Mouse (Mus musculus) right cerebral cortex, postnatal 25 days (tissue): ENCODE results near the gene Rpl21.
A peak's percentile ranks its signal among the peaks of the same experiment; 100 is the strongest.

ENCODE experiments used
- DNase-seq: peaks from one replicate; pipeline ENCODE4 v3.0.0; 2022

Rpl21 gene

GRCm38 (mm10) chr5:146834959-146835358 lies 2.3 kb downstream of the Rpl21 start:
- DNase-seq: no peak

DNA sequence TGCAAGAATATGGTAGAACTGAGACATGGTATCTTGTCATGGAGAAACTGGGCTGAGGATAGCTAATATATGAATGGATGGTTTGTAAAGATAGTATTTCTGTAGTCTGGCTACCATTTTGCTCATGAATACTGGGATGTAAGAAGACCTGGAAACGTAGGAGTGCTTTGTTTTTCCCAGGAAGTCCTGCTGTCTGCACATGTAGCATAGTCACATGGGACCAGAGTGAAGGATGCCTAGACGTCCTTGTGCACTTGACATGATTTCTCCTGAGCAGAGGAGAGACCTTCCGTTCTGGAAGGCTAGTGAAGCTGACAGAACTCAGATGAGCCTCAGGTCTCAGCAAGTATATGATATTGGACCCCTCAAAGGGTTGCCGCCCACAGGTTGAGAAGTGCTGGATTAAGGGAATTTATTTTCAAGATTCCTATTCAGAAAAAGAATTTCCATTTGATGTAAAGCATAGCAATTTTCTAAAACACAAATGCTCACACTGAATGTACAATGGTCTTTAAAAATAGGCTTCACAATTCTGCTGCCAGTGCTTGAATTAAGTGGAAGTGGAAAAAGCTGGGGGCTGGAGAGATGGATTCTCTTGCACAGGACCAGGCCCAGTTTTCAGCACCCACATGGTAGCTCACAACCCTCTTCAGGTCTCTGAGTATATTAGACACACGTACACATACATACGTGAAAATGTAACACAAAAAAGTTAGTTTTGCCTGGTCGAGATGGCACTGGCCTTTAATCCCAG lies 5.5 kb downstream of the Rpl21 start:
- no peak for DNase-seq

DNA sequence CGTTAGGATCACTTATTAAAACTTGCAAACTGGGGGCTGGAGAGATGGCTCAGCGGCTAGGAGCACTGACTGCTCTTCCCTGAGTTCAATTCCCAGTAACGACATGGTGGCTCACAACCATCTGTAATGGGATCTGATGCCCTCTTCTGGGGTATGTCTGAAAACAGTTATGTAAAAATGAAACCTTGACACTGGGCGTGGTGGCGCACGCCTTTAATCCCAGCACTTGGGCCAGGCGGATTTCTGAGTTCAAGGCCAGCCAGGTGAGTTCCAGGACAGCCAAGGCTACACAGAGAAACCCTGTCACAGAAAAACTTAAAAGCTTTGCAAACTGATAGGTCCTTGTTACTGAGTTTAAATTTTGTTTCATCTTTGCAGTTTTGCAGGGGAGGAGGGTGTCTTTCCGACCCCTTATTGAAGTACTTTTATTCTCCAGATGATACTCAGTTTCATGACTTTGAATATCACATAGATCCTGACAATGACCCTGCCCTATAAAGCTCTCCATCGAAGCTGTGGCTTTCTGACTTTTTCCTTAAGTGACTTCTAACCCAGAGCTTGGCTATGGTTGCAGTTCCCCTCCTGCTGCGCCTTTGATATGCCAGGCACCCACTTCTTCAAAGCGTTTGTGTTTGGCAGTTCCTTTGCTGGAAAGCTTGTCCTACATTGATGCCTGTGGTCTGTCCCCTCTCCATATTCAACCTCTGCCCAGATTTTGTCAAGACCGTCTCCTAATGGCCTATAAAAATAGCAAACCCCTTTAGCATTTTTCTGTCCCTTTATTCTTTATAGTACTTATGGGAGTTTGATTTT lies 6.4 kb downstream of the Rpl21 start:
- no peak for DNase-seq

DNA sequence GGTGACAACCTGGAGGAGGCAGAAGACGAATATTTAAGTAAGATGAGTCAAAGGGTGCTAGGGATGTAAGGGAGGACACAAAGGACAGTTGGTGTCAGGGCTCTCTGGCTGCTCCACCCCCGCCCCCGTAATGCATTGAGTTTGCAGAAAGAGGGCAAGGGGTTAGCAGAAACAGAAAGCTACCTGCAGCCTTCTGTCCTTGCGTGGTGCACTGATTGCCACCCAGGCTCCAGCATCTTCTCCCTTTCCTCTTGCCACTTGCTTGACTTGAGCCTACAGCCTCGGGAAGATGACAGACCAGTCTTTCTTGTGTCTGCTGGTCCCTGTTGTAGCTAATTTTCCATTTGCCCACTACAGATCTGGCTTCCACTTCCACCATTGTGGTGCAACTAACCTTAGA lies 7.1 kb downstream of the Rpl21 start:
- DNase-seq: no peak

DNA sequence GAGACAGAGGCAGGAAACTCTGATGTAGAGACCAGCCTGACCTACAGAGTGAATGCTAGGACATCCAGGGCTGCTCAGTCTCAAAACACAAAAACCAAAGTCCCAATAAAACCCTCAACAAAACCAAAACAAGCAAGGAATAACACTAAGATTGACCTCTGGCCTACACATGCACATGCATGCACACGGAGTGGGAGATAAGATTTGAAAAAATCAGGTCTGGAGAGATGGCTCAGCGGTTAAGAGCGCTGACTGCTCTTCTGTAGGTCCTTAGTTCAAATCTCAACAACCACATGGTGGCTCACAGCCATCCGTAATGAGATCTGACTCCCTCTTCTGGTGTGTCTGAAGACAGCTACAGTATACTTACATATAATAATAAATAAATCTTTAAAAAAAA lies 7.7 kb downstream of the Rpl21 start:
- no peak for DNase-seq

DNA sequence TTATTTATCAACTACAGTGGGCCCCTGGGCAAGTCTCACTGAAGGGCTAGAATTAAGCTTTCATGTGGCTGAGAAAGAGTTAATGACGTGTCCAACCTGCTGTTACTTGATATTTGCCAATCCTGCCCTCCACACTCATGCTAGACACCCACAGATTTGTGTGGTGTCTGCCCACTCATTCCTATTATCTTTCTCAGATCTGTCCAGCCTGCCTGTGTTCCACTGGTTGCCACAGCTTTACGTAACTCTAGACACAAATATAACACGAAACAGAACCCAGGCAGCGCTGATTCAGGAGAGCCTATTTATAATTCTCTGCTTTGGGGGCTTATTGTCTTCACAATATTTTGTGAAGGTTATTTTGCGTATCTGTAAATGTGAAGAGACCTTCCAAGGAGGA lies 8.6 kb downstream of the Rpl21 start:
- no peak for DNase-seq

DNA sequence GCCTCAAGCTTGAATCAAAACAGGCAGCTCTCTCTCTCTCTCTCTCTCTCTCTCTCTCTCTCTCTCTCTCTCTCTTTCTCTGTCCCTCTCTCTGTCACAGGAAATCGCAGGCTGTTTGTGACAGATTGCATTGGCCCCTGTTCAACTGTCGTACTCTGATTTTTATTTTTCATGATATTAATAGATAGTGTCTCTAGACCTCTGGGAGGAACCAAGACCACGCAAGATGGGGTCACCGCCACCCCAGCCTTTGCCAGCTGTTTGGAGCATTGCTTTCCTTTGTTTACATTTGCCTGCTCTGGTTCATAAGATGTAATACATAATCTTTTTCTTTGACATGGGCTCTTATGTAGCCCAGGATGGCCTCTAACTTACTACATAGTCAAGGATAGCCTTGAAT lies 9.3 kb downstream of the Rpl21 start:
- no peak for DNase-seq

DNA sequence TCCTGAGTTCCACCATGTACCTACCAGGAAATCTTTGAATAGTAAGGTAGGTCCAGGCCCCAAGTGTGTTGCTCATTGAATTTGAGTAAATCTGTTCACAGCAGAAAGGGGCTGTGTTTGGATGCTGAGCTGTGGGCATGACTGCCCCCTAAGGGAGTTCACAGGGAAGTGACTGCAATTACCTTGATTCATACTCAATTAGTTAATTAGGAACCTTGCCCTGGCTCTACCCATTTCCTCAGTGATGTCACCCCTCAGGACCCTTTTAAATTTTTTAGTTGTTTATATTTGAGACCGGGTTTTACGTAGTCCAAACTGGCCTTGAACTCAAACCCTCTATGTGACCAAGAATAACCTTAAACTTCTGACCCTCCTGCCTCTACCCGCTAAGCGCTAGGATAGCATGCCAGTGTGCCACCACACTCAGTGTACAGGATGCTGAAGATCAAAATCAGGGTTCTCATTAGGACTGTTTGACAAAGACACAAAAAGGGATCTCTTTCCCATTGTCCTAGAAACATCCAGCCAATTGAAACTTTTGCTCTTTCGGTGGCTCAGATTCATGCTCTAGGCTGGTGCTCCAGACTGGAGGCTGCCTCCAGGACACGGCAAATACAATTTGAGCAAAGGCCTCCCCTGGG lies 11.7 kb downstream of the Rpl21 start:
- no peak for DNase-seq

DNA sequence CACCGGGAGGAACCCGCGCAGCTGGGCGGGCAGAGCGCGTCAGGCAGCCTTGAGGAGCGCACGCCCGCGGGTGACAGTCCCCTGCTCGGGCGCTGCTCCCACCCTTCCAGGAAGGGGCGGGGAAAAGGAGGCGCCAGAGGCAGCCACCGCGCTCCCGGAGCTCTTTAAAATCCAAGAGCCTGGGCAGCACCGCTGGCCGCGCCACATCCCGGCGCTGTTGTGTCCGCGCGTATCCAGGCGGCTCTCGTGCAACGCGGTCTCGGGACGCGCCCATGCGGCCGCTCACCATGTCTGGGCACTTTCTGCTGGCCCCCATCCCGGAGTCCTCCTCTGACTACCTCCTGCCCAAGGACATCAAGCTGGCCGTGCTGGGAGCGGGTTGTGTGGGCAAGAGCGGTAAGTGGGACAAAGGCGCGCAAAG lies 12.3 kb downstream of the Rpl21 start, which contains the start of gene Rasl11a:
Rasl11a (plus strand) TSS at position 127 of the 421 bp plus-strand sequence.
- DNase-seq: peak; percentile 86

- DNase-seq: no peak
These were observed 13.8 kb downstream of the Rpl21 start for GRCm38 (mm10) chr5:146846489-146846888.

DNA sequence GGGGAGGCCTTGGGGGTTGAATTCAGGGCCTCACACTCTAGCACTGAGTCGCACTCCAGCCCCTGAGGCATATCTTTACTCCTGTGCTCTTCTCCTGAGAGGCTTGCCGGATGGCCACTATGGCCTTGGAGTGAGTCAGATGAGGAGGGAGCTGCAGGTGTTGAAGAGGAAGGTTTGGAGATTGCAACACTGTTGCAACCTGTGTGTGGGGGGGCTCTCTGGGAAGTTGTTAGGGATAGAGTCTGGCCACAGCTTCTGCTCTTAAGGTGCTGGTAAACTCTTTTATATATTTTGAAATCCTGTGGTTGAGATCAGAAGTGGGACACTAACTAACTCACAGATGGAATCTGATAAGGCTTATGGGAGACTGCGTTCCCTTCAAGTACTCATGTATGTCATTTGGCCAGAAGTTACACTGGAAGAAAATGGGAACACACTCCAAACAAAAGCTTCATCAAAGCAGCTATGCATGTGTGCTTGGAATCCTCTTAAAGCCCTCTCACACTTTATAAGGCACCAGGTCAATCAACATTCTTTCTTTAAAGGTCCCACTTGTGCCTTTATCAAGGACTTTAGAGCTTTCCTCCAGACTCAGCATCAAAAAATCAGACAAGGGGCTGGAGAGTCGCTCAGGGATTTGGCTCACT lies 16.4 kb downstream of the Rpl21 start:
- DNase-seq: no peak

DNA sequence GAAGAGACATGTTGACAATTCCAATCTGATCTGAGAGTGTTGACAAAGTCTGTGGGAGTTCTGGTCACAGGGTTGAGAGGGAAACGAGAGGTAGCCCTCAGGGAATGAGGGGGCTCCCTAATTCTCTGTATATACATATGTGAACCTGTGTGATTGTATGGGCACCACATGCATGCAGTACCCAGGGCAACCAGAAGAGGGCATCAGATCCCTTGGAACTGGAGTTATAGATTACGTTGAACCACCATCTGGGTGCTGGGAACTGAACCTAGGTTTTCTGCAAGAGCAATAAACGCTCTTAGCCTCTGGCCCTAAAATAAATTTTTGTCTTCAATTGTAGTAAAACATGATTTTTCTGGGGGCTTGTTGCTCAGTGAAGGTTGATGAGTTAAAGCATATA lies 23.4 kb downstream of the Rpl21 start:
- DNase-seq: no peak

GRCm38 (mm10) chr5:146857620-146858019 lies 24.9 kb downstream of the Rpl21 start:
- DNase-seq: no peak

- no peak for DNase-seq
These were observed 26.1 kb downstream of the Rpl21 start for GRCm38 (mm10) chr5:146858772-146859171.

DNA sequence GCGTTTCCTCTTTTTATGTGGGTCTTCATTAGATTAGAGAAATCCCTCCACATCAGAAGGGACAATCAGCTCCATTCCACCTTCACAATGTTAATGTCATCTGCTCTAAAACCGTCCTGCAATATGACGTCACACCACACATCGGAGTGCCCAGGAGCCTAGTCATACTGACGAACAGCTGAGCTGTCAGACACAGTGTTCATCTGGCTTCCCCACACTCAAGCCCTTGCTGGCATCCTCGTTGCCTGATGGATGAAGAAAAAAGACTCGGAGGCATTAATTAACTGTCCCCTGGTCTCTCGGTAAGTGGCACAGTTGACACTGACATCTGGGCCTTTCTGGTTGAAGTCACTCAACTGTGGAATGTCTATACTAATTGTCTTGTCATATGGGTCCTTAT lies 26.6 kb downstream of the Rpl21 start:
- no peak for DNase-seq

DNA sequence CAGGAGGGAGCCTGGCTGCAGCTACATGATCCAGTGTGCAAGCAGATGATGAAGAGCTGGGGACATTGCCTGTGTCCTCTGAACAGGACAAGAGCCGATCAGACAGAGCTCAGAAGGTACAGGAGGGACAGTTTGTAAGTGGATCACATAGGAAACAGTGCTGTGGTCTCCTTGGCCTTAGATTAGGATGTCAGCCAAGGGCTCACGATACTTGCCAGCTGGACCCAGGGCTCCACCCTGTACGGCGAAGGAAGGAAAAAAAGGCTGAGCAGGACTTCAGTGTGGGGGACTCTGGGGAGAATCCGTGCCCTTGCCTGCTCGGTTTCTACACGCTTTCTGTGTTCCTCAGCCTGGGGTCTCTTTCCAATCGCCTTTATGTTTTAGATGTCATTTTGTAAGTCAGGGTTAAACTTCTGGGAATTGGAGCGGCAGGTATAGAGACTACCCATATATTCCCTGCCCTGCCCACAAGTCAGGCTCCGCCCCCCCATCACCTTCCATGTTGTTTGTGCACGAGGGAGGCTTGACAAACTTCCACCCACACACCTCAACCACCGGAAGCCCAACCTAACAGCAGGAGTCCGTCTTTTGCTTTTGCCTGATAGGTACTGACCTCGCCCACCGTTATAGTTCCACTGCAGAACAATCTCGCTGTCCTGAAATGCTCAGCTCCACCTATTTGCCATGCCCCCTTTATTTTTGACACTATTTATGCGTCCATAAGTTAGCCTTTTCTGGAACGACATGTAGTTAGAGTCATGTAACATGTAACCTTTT lies 27.7 kb downstream of the Rpl21 start:
- DNase-seq: no peak

GRCm38 (mm10) chr5:146861588-146861987 lies 28.9 kb downstream of the Rpl21 start:
- DNase-seq: peak; percentile 71

DNA sequence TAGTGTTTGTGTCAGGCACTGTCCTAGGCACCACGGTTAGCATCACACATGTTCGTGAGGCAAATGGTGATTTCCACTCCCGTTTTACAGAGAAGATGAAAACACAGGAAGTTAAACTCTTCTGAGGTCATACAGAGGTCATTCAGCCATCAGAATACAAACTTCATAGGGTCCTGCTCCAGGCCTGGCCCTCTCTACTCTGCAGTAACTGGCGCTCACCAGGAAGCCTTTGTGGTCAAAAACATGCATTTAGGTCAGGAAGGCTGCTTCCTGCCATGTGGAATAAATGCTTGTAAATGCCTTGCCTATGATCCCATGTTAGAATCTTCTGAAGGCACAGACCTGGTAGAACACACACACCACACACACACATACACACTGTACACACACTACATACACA lies 32.8 kb downstream of the Rpl21 start:
- no peak for DNase-seq

DNA sequence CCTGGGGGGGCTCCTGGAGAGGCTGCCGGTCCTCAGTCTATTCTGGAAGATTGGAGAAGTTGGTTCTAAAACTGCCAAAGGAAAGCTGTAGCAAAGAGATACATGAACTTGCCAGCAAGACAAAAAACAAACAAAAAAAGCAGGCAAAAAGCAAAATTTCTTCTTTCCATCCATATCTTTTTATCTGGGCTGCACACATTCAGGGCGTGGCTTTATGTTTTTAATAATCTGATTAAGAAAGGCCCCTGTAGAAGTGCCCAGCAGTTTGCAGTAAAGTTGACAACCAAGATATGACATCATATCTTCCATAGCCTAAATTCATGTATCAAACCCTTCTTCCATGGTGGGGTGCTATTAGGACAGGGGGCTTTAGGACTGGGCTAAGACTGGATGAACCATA lies 33.6 kb downstream of the Rpl21 start:
- no peak for DNase-seq

DNA sequence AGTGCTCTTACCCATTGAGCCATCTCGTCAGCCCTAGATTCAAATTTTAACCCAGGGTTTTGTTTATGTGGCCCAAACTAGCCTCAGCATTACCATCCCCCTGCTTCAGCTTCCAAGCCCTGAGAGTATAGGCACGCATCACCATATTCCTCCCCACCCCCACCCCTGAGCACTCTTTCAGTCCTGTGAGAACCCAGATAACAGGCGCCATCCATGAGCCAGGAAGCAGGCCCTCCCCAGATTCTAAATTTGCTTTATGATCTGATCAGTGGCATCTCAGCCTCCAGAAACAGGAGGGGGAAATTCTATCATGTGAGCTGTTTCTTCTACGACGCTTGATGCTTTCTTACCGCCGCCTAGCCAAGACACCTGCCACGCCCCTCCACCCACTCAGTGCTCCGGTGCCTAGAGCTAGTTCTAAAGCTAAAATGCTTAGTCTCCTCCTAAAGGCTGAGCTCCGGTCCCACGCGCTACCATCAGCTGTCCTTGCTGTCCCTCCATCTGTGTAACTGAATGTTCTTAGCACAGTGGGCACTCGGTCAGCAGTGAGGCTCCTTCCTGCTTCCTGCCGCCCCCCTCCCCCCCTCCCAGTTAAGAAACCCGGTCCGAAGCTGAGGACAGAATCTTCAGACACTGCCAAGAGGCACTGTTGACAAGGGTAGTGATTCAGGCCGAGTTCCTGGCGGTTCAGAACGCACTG lies 34.7 kb downstream of the Rpl21 start:
- peak; percentile 81 for DNase-seq

GRCm38 (mm10) chr5:146867946-146868314 lies 35.2 kb downstream of the Rpl21 start:
- DNase-seq: no peak
